Mouse (Mus musculus) ES-E14 (cell line): ENCODE results near the gene Uqcc1.

Experiments used
- CHD2 ChIP-seq: IDR thresholded peaks from 2 replicates; pipeline ENCODE4 v1.6.1; 2014; ENCODE audit warnings: mild to moderate bottlenecking, low read depth, low read length, inconsistent platforms
- HCFC1 ChIP-seq: IDR thresholded peaks from 2 replicates; pipeline ENCODE4 v1.6.1; 2012; ENCODE audit warnings: low read length, inconsistent platforms, borderline replicate concordance; ENCODE audit not compliant: insufficient read depth
- MAFK ChIP-seq: IDR thresholded peaks from 2 replicates; pipeline ENCODE4 v1.6.1; 2014; ENCODE audit warnings: mild to moderate bottlenecking, low read depth, low read length, inconsistent platforms; ENCODE audit not compliant: insufficient read depth
- ZC3H11A ChIP-seq: IDR thresholded peaks from 2 replicates; pipeline ENCODE4 v1.6.1; 2012; ENCODE audit warnings: low read depth, mild to moderate bottlenecking, inconsistent platforms, low read length, borderline replicate concordance
- ZNF384 ChIP-seq: IDR thresholded peaks from 2 replicates; pipeline ENCODE4 v1.6.1; 2012; ENCODE audit warnings: low read depth, low read length, inconsistent platforms

- no peak for TF ChIP-seq HCFC1
- no peak for TF ChIP-seq MAFK
- no peak for TF ChIP-seq ZC3H11A
- TF ChIP-seq CHD2: no peak
- no peak for TF ChIP-seq ZNF384
Observed at GRCm38 (mm10) chr2:155923143-155923542, 7.0 kb downstream of the Uqcc1 start.
